Mouse (Mus musculus): ENCODE results near the gene Piwil4. TPM values are rescaled to one million over a fixed set of nuclear protein-coding genes. Genes with fewer than 3 reads are reported as not detected.

Piwil4 gene
- polyA plus RNA-seq, 1 experiment, result 1.6 TPM

DNA sequence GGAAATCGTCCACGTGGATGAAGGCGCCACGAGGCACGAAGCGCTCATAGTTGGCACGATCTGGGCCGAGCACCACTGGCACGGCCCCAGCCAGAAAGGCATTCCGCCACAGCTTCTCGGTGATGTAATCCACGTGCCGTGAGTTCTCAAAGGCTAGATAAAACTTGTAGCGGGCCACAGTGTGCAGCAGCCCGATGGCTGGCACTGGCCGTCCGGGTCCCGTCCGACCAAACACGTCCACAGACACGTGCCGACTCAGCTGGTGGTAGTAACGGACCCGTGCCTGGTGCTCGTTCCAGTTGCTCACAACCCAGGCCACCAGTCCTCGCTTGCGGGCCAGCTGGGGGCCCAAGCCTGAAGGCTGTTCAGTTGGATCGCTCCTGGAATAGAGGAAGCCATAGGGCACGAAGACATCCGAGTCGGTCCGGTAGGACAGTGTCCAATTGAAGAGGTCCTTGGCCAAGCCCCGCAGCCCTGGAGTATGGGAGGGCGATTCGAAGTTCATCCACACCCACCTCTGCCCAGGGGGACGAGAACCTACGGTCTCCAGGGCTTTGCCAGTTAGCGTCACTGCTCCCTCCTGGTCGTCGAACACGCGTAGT, 10.5 kb upstream of the Piwil4 start:
- TF ChIP-seq GATA1 (IDR thresholded peaks at IDR 0.05; ENCODE audit: low read length), result no peak

DNA sequence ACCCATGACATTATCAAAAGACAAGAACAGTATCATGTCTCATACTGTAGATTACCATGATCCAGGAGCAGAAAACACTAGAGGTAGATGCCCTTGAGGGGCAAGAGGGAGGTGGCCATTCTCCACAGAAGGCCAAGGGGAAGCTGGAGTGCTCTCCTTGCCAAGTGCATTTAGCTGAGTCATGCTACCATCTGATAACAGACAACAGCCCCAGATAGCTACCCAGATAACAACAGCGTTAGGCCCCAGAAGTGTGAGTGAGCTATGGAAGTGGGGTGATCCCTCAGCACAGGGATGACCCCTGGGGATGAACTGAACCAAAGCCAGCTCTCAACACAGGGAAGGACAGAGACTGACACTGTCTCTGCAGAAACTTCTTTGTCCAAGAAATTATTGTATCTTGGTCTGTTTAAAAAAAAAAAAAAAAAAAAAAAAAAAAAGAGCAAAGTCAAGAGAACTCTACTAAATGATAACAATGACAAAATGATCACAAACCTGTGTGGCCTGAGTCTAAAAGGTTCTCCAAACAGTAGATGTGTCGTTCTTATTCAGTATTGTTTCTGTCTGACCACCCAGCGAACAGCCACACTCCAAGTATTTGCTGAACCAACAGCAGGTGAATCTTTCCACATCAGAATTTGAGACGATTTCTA, 909 bp downstream of the Piwil4 start:
- peak; percentile 52 for TF ChIP-seq GATA1 (IDR thresholded peaks at IDR 0.05; ENCODE audit: low read length)

DNA sequence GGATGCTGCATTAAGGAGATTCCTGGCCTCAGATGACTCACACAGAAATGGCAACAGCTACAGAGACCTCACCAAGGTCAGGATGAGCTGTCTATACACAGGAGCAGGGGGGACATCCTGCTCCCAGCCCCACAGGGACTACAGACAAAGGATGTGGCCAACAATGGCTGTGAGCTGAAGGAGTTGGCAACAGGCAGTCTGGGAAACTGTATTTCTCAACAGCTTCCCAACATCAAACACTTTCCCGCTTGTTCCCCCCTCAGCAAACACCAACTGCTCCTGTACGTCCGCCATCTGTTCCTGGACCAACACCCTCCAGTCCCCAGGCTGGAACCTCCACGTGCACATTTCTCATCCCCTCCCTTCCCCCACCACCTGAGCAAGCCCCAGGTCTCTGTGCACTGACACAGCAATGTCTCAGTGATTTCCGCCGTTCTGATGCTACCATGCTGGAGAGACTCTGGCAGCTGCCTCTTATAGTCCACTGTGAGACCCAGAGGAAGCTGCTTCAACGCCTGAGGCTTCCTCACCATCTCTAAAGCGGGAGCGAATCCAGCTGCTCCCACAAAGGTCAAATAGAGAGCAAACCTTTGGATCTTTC, 9.5 kb downstream of the Piwil4 start:
- no peak for TF ChIP-seq GATA1 (IDR thresholded peaks at IDR 0.05; ENCODE audit: low read length)

DNA sequence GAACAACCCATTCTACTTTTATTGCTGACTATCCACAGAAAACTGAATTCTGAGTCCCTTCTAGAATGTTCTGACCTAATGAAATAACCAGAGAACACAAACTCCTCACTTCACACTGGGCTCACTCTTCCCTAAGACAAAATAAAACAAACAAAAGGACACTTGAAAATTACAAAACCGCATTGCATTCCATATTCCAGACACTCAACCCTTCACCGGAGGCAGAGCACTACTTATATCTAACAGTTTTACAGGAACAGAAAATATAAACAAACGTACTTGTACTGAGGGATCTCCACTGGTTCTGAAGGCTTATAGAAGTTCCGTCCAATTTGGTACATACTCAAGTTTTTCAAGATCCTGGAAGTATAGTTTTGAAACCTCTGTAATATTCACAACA, 12.2 kb downstream of the Piwil4 start:
- TF ChIP-seq GATA1 (IDR thresholded peaks at IDR 0.05; ENCODE audit: low read length), result no peak

DNA sequence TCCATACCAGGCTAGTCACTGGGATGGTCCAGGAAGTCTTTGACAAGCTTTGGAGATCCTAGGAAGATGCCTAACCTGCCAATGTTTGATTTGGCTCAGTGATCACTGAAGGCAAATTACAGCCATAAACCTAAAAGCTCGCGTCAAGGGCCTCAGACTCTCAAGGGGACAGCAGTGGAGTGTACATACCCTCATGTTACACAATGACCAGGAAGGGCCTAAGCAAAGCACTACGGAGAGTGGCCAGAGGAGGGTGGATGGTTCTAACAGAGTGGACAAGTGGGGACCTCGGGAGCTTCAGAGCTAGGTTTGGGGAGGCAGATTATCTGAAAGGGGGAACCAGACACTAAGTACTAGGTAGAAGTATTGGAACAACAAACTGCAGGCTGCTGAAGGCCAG, 13.9 kb downstream of the Piwil4 start:
- TF ChIP-seq GATA1 (IDR thresholded peaks at IDR 0.05; ENCODE audit: low read length), result no peak

DNA sequence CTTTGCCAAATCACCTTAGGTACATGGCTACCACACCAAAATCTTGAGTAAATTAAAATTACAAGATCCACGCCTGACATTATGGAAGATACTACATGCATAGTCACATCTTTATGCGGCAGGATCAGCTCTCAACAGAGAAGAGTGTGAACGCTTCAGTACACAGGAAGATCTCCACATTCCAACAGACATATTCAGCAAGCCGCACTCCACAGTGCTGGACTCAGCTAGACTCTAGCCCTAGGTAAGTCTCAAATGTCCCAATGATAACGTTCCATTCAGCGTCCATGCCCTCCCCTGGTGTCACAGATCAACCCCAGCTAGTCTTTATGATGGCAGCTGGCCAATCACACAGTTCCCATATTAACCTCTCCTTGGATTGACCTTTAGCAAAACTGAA, 14.5 kb downstream of the Piwil4 start:
- no peak for TF ChIP-seq GATA1 (IDR thresholded peaks at IDR 0.05; ENCODE audit: low read length)

DNA sequence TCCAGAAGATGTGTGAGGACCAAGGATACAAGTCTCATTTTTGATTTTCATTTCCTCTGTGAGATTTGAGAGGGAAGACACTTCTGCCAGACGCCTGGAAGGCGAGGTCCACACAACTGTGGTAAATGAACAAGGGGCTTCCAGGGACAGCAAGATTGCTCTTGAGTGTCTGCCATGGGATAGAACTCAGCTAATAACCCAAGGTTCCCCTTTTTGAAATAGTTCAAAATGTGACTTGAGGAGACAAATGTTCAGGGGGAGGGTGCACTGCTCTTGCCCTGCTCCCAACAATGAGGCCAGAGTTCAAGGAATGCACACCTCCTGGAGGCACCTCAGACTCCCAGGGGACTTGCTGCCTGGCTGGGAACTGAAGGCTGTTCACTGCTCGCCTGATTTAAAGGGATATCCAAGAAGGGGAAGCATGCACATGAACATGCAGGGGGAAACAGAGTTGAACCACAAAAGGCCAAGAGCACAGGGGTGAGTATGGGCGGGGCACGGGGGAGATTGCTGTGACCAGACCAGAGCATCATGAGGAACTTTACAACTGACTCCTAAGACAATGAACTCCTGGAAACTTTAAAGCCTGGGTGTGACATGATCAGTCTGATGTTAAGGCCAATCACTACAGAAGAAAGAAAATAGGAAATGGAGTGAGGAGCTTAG, 15.6 kb downstream of the Piwil4 start:
- no peak for TF ChIP-seq GATA1 (IDR thresholded peaks at IDR 0.05; ENCODE audit: low read length)

DNA sequence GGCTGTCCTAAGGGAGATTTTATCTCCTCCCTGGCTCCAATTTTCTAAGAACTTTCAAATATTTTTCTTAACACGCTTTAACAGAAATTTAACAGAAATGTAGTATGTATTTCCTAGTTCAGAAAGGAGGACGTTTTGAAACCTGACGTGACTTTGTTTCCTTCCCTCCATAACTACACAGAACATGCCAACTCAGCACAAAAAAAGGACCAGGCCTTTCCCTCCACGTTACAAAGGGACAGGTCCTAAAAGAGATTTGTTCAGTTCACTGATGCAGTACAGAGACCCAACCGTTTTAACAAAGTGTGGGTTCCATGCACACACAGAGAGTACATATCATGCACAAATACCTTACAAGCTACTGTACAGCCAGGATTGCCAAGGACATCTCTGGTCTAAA, 18.9 kb downstream of the Piwil4 start:
- no peak for TF ChIP-seq GATA1 (IDR thresholded peaks at IDR 0.05; ENCODE audit: low read length)

DNA sequence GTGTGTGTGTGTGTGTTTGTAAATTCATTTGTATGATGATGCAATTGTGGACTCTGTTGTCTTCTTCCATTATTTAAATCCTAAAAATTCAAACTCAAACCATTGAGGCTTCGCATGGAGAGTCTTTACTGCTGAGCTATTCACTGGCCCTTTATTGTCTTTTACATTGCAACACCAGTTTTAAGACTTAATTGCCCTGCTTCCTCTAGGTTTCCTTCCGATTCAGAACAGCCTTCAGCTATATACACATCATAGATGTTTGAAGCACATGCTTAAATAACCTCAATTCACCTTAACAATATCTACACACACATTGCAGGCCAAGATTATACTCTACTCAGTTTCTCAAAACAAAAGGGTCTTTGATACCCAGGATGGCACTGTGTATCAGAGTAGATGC, 20.1 kb downstream of the Piwil4 start:
- TF ChIP-seq GATA1 (IDR thresholded peaks at IDR 0.05; ENCODE audit: low read length), result no peak

DNA sequence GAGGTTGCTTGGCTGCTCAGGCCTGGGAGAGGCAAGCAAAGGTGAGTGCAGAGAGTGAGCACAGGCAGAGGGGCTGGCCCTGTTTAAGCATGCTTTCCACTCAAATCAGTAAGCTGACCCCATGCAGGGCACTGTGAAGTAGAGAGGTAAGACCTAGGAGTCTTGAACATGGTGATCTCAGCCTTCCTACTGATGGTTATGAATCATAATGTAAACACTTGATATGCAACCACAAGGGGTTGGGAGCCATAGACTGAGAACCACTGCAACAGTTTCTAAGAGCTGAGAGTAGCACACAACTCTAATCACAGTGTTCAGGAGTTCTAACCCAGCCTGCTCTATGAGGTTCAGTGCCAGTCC, 22.2 kb downstream of the Piwil4 start:
- no peak for TF ChIP-seq GATA1 (IDR thresholded peaks at IDR 0.05; ENCODE audit: low read length)

DNA sequence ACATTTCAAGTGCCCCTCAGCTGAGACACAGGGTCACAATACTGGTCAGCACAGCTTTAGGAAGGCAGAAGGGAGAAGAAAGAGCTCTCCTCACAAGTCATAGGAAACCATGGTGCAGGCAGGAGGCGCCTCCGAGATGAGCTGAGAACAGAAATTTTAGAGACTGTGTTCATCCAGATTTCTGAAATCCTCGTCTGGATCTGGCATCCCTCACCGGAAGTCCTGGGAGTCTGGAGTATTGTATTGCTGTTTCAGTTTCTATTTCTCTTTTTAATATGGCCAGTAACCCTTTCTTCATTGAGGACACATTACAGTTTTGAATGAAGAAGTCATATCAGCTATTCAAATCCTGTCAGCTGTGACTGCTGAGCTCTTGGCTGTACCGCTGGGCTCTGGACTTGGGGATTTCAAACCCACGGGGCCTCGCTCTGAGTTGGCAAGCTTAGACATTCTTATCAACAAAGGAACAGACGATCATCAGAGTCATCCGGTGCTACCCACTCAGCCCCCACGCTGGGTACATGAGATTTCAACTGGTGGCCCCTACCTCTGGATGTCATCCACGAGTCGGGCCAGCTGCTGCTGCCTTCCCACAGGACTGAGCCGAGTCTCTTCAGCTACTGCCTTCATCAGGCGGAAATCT, 22.7 kb downstream of the Piwil4 start:
- no peak for TF ChIP-seq GATA1 (IDR thresholded peaks at IDR 0.05; ENCODE audit: low read length)

- TF ChIP-seq GATA1 (IDR thresholded peaks at IDR 0.05; ENCODE audit: low read length), result no peak
These were observed 25.3 kb downstream of the Piwil4 start for GRCm38 (mm10) chr9:14715258-14715657.

DNA sequence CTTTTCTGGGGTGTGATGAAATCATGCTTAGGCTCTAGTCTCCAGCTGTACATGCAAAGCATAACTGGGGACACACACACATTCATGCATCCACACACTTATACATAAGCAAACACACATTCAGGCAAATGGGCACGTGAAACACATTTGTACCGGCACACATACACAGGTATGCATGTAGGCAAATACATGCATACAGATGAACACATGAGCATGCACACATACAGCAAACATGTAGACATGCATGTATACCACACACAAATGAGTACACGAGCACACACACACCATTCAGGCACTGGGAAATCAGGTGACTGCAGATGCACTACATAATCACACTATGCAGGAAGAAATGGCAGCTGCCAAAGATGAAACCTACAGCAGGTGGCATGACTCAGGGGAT, 29.6 kb downstream of the Piwil4 start:
- TF ChIP-seq GATA1 (IDR thresholded peaks at IDR 0.05; ENCODE audit: low read length), result no peak

GRCm38 (mm10) chr9:14705321-14706162, 35.0 kb downstream of the Piwil4 start:
- TF ChIP-seq GATA1 (IDR thresholded peaks at IDR 0.05; ENCODE audit: low read length), result no peak

DNA sequence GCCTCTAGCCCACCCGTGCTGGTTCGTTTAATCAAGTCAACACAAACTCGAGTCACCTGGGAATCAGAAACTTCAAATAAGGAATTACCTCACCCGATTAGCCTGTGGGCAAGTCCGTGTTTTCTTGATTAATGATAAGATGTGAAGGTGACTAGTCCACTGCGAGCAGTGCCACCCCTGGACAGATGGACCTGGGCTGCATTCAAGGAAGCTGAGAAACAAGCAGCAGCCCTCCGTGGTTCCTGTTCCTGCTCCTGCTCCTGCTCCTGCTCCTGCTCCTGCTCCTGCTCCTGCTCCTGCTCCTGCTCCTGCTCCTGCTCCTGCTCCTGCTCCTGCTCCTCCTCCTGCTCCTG, 41.3 kb downstream of the Piwil4 start:
- TF ChIP-seq GATA1 (IDR thresholded peaks at IDR 0.05; ENCODE audit: low read length), result no peak

Measured in G1E-ER4 (cell line).